Mouse (Mus musculus) c-Kit-positive CD71-negative TER-119-negative erythroid progenitor cells, embryonic 14.5 days (primary cell): ENCODE measurements around the gene Nyap1.

Source experiments
- DNase-seq: peaks from one replicate; pipeline ENCODE4 v3.0.0-alpha.2; 2013; ENCODE audit warnings: low read depth

Nyap1 gene

GRCm38 (mm10) chr5:137741023-137741931 lies at the start of gene Nyap1:
Gene Nyap1 (minus strand): TSS chr5:137741607.
- DNase-seq: peak; percentile 66

- no peak for DNase-seq
These were observed 47.6 kb upstream of the Nyap1 start for GRCm38 (mm10) chr5:137788946-137789531.

DNA sequence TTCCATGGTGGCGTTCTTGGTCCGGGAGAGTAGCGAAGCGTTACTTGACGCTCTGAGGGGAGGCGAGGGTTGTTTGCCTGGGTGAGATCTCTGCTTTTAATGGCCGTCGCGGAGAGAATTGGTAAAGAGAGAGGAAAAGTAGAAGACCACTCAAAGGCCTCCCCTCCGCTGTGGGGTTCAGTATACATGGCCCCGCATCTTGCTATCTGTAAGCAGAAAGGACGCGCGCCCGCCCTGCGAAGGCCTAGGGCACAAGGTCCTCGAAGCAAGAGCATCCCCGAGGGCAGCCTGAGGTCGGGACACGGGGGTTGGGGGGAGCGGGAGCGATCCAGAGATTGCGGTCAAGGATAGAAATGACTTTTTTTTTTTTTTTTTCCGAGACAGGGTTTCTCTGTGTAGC lies 46.8 kb upstream of the Nyap1 start:
- no peak for DNase-seq

- peak; percentile 92 for DNase-seq
These were observed 45.9 kb upstream of the Nyap1 start, which contains the start of the genes Mepce and Zcwpw1 for GRCm38 (mm10) chr5:137787151-137787928. Gene Mepce (minus strand): TSS chr5:137787655. Gene Zcwpw1 (plus strand): TSS chr5:137787798.

DNA sequence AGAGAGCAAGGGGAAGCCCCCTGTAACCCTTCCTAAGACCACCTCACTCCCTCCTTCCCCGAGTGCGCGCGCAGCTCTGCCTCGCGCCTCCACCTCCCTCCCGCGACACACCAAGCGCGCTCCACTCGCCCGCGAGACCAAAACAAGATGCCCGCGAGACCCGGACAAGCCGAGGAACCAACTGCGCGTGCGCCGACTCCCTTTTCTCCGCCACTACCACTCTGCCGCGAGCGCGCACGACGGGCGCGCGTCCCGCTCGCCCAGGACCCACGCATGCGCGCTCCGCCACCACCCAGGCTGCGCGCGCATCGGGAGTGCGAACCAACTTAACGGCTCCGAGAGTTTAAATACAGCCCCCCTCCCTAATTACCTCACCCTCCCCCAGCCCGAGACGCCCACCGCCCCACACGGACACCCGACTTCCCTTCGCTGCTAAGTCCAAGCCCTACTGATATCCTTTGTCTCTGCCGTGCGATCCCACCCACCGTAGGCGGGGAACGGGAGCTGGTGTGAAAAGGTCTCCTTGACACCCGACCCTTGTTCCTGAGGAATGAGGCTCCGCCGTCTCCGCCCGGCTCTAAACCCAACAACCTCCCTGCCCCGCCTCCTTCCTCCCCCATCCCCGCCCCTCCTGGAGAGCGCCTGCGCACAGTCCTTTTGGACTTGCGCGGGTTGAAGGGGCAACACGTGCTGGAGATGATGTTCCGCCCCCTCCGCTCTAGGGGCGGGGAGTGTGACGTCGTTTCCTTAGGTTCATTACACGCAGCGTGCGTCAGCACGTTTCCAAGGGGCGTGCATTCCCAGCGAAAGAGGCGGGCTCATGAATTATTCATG lies 44.9 kb upstream of the Nyap1 start:
- peak; percentile 100 for DNase-seq

DNA sequence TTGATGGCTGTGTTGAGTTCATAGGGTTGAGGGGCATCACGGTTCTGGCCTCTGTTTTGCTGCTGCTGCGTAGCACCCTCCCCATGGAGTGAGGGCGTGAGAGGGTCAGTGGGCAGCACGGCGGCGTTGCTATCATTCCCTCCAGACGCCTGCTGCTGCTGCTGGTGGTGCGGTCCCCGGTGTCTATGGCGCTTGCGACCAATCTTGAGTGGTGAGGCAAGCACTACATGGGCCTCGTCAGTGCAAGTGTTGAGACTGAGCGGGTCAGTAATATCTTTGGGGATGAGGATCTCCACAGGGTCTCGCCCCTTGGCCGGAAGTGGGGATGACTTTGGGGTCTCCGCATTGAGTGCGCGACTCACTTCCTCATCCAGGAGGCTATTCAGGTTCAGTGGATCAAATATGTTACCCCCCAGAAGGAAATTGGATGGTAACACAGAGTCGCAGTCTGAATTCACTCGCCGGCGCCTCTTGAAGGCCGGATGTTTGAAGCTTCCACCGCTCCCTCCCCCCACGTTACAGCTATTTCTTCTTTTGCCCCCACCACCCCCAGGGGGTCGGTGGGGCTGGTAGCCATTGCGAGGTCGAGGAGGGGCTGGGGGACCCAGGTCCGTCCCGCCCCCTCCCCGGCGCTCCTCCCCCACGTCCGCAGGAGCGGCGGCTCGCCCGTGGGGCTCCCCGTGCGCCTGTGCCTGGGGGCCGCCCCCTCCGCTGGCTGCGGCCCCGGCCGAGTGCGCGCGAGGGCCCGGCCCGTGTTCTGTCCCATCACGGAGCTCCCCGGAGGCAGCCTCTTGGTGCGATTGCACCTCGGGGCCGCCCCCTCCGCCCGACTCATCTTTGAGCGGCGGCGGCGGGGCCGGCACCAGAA lies 44.0 kb upstream of the Nyap1 start:
- no peak for DNase-seq

GRCm38 (mm10) chr5:137784546-137784945 lies 43.1 kb upstream of the Nyap1 start:
- DNase-seq: no peak

- DNase-seq: no peak
These were observed 42.6 kb upstream of the Nyap1 start for GRCm38 (mm10) chr5:137783901-137784540.

GRCm38 (mm10) chr5:137782776-137783522 lies 41.5 kb upstream of the Nyap1 start:
- DNase-seq: no peak

GRCm38 (mm10) chr5:137781661-137782060 lies 40.3 kb upstream of the Nyap1 start:
- no peak for DNase-seq

DNA sequence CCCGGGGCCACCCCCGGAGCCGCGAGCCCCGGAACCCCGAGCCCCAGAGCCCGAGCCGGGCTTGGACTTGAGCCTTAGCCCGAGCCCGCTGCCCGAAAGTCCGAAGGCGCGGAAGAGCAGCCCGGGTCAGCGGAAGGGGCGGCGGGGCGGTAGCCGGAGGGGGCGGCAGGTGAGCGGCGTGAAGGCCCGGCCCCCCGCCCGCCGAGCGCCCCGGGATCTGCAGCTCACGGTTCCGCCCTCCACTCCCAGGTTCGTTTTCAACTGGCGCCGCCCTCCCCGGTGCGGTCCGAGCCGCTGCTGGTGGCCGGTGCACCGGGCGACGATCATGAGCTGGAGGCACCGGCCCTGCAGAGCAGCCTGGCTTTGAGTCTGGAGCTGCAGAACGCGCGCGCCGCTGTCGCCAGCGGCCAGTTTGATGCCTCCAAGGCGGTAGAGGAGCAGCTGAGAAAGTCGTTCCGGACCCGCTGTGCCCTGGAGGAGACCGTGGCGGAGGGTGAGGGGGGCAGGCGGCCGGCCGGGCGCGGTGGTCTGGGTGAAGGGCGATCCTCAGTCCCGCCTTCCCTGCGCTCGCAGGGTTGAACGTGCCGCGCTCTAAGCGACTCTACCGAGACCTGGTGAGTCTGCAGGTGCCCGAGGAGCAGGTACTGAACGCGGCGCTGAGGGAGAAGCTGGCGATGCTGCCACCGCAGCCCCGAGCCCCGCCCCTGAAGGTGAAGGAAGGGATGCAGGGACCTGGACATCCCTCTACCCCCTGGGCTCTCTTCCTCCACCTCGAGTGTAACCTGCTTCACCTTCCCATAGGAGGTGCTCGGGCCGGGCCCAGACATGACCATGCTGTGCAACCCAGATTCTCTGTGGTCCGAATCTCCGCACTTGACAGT lies 37.9 kb upstream of the Nyap1 start:
- no peak for DNase-seq

DNA sequence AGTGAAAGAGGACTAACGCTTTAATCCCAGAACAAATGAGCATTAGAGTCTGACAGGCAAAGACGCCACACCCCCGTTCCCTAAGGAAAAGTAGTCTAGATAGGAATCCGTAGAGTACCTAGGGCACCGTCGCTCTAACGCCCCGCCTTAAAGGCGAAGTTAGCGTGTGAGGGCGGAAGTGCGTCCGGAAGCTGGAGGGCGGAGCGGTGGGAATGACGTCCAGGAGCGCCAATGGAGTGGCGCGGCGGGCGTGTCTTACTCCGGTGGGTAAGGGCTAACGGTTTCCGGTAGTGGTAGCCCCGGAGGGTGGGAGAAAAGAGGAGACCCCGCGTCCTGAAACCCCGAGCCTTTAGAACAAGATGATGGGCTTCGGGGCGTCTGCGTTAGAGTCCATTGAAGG lies 37.2 kb upstream of the Nyap1 start, which contains the start of gene Ppp1r35:
Ppp1r35 (plus strand) TSS at position 215 of the 400 bp plus-strand sequence.
- DNase-seq: peak; percentile 91

GRCm38 (mm10) chr5:137777267-137777845 lies 35.9 kb upstream of the Nyap1 start:
- no peak for DNase-seq

GRCm38 (mm10) chr5:137776408-137776918 lies 35.1 kb upstream of the Nyap1 start:
- no peak for DNase-seq

DNA sequence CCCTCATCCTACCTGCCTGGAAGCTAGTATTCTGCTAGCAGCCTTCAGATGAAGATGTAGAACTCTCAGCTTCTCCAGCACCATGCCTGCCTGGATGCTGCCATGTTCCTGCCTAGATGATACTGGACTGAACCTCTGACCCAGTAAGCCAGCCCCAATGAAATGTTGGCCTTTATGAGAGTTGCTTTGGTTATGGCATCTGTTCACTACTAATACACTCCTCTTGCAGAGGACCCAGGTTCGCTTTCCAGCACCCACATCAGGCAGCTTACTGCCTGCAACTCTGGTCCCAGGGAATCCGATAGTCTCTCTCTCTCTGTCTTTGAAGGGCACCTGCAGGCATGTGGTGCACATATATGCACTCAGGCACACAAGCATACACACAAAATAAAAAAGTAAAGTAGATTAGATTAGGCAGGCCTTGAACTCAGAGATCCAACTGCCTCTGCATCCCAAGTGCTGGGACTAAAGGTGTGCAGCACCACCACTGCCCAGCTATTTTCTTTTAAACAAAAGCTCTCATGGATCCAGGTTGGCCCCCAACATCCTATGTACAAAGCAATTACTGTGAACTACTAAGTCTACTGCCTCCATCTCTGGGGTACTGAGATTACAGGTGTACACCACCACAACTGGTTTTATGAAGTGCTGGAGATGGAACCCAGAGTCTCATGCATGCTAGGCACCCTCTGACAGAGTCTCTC lies 34.3 kb upstream of the Nyap1 start:
- DNase-seq: no peak

GRCm38 (mm10) chr5:137772755-137773154 lies 31.3 kb upstream of the Nyap1 start:
- DNase-seq: no peak

DNA sequence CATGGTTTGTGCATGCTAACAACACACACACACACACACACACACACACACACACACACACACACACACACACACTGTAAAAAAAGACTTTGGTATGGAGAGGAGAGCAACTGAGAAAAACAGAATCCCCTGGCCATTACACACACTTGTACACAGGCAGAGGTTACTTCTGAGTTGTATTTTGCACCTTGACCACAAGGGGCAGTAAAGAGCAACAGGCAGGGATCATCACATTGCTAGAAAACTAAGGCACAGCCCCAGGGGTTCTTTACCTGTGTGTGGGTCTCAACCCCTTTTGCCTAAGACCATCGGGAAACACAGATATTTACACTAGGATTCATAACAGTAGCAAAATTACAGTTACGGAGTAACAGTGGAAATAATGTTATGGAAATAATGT lies 29.3 kb upstream of the Nyap1 start:
- no peak for DNase-seq
